8 mouse cellular contexts compared by ENCODE assay signal in genomic region chrX:7878495-7878894, GRCm38 (mm10). TPM values are rescaled to one million over a fixed set of nuclear protein-coding genes. Genes with fewer than 3 reads are reported as not detected.
DNase-seq lines count a peak whose midpoint lies in the region; ATAC-seq and TF ChIP-seq lines count a peak whose summit lies in the region.

No protein-coding gene starts in this region.

- H3K36me3 ChIP-seq in lung, embryonic 14.5 days (ENCODE audit: insufficient read depth): peaks cover 5% of the 10 kb centered on the region; the same call in 1 of the 2 replicates
- H3K36me3 ChIP-seq in MEL (ENCODE audit: control insufficient read depth in 1 of 2, insufficient read depth in 2 of 2, low read length in 2 of 2): peaks cover 2 to 8% of the 10 kb centered on the region in 2 experiments; a peak in 3 of 4 replicates
- peaks cover 21% of the 10 kb centered on the region for H3K36me3 ChIP-seq in heart, embryonic 14.5 days (ENCODE audit: control insufficient read depth, insufficient read depth, low read length)
- H3K36me3 ChIP-seq in liver, embryonic 11.5 days (ENCODE audit: control insufficient read depth, insufficient read depth, low read length): peaks cover 3% of the 10 kb centered on the region; the same call in 1 of the 2 replicates
- 0 out of 2 replicates have a peak, but pooled peaks cover 6% of the 10 kb centered on the region for H3K36me3 ChIP-seq in stomach, embryonic 15.5 days

- ATAC-seq in lung, embryonic 14.5 days (ENCODE audit: insufficient read depth): no peak
- ATAC-seq in heart, embryonic 14.5 days (ENCODE audit: insufficient number of reproducible peaks, insufficient read depth, low FRiP score, low read depth): no peak
- 0 out of 2 replicates have a peak, but pooled peaks have one; percentile 10 for ATAC-seq in liver, embryonic 11.5 days (replicated peaks; ENCODE audit: low FRiP score)
- ATAC-seq in stomach, embryonic 15.5 days (ENCODE audit: insufficient read depth, low FRiP score, low read depth): peak; percentile 16

- DNase-seq in lung, embryonic 14.5 days: no peak
- no peak for DNase-seq in lung, postnatal 14 days
- peak; percentile 61 for DNase-seq in MEL (ENCODE audit: low read depth, low spot score)
- peak; percentile 53 to 61 for DNase-seq in cerebellum, adult 2 months
- no peak for DNase-seq in liver, embryonic 11.5 days (ENCODE audit: low spot score)
- DNase-seq in urinary bladder, adult 2 months (ENCODE audit: low spot score): no peak

- H3K9me3 ChIP-seq in lung, embryonic 14.5 days (ENCODE audit: low read depth, low read length): no peaks in the 10 kb centered on the region
- no peaks in the 10 kb centered on the region for H3K9me3 ChIP-seq in MEL (replicated peaks; ENCODE audit: insufficient read depth, low read length)
- H3K9me3 ChIP-seq in heart, embryonic 14.5 days (ENCODE audit: control insufficient read depth, low read length): no peaks in the 10 kb centered on the region
- H3K9me3 ChIP-seq in liver, embryonic 11.5 days (ENCODE audit: control insufficient read depth, low read length): no peaks in the 10 kb centered on the region
- no peaks in the 10 kb centered on the region for H3K9me3 ChIP-seq in stomach, embryonic 15.5 days

- no peak for TF ChIP-seq RAD21 in MEL (IDR thresholded peaks at IDR 0.05; ENCODE audit: low read depth, low read length)

- H3K4me3 ChIP-seq in lung, embryonic 14.5 days (ENCODE audit: low read depth, low read length): peak overlapping the region; percentile 35
- H3K4me3 ChIP-seq in MEL (ENCODE audit: control insufficient read depth in 1 of 2, insufficient read depth in 1 of 2, low read depth in 2 of 2, low read length in 2 of 2): peak overlapping the region; percentile 63 to 80
- peak overlapping the region; percentile 81 for H3K4me3 ChIP-seq in cerebellum, adult 2 months (replicated peaks; ENCODE audit: insufficient read depth, low read depth, low read length)
- peak overlapping the region; percentile 45 to 49 for H3K4me3 ChIP-seq in heart, embryonic 14.5 days (ENCODE audit: control insufficient read depth in 1 of 2, insufficient read depth in 1 of 2, low read depth in 1 of 2, low read length in 2 of 2)
- peak overlapping the region; percentile 58 for H3K4me3 ChIP-seq in liver, embryonic 11.5 days (ENCODE audit: low read depth, low read length)
- H3K4me3 ChIP-seq in stomach, embryonic 15.5 days (replicated peaks): peak overlapping the region; percentile 46

- no peak overlapping the region for H3K27ac ChIP-seq in lung, embryonic 14.5 days (ENCODE audit: low read depth)
- no peak overlapping the region for H3K27ac ChIP-seq in MEL (ENCODE audit: control insufficient read depth, low read depth, low read length)
- peak overlapping the region; percentile 76 for H3K27ac ChIP-seq in cerebellum, adult 2 months (ENCODE audit: insufficient read depth, low read length)
- H3K27ac ChIP-seq in heart, embryonic 14.5 days (replicated peaks in 1 of 2; ENCODE audit: control insufficient read depth in 1 of 2, insufficient read depth in 1 of 2, low read depth in 2 of 2, low read length in 2 of 2): no peak overlapping the region
- H3K27ac ChIP-seq in liver, embryonic 11.5 days (ENCODE audit: low read depth, low read length): no peak overlapping the region
- no peak overlapping the region for H3K27ac ChIP-seq in stomach, embryonic 15.5 days

- peak in 1 of 2 experiments; percentile 4; a peak in 1 of 4 replicates for TF ChIP-seq POLR2A in MEL (IDR thresholded peaks at IDR 0.05; ENCODE audit: control insufficient read depth in 1 of 2, insufficient read depth in 1 of 2, low read depth in 1 of 2, low read length in 2 of 2, poor library complexity in 1 of 2)
- TF ChIP-seq POLR2A in cerebellum, adult 2 months (IDR thresholded peaks at IDR 0.05; ENCODE audit: borderline replicate concordance, insufficient read depth, low read length): no peak

- H3K4me2 ChIP-seq in lung, embryonic 14.5 days: peak overlapping the region; percentile 69
- H3K4me2 ChIP-seq in heart, embryonic 14.5 days (ENCODE audit: low read length): peak overlapping the region; percentile 85
- H3K4me2 ChIP-seq in liver, embryonic 11.5 days: peak overlapping the region; percentile 96
- peak overlapping the region; percentile 81 for H3K4me2 ChIP-seq in stomach, embryonic 15.5 days

- TF ChIP-seq CTCF in lung, embryonic 14.5 days (IDR thresholded peaks at IDR 0.05; ENCODE audit: low read depth): no peak
- no peak for TF ChIP-seq CTCF in MEL (IDR thresholded peaks at IDR 0.05 in 2 of 3, conservative IDR thresholded peaks at IDR 0.05 in 1 of 3; ENCODE audit: control insufficient read depth in 1 of 3, insufficient read depth in 1 of 3, low read depth in 2 of 3, low read length in 3 of 3, poor library complexity in 1 of 3, severe bottlenecking in 1 of 3)
- TF ChIP-seq CTCF in cerebellum, adult 2 months (IDR thresholded peaks at IDR 0.05; ENCODE audit: borderline replicate concordance, insufficient read depth, low read depth, low read length): no peak

- no peaks in the 10 kb centered on the region for H3K4me1 ChIP-seq in lung, embryonic 14.5 days (ENCODE audit: insufficient read depth)
- peaks cover 5 to 11% of the 10 kb centered on the region in 2 experiments for H3K4me1 ChIP-seq in MEL (ENCODE audit: control insufficient read depth in 1 of 2, insufficient read depth in 2 of 2, low read length in 2 of 2)
- H3K4me1 ChIP-seq in cerebellum, adult 2 months (ENCODE audit: control insufficient read depth, insufficient read depth, low read length): no peaks in the 10 kb centered on the region
- H3K4me1 ChIP-seq in heart, embryonic 14.5 days (ENCODE audit: control insufficient read depth in 2 of 2, insufficient read depth in 2 of 2, low read length in 2 of 2): peaks cover 3 to 7% of the 10 kb centered on the region in 2 experiments; a peak in 2 of 4 replicates
- H3K4me1 ChIP-seq in liver, embryonic 11.5 days (replicated peaks; ENCODE audit: control insufficient read depth, insufficient read depth, low read length): peaks cover 3% of the 10 kb centered on the region; the same call in 1 of the 2 replicates
- H3K4me1 ChIP-seq in stomach, embryonic 15.5 days: no peaks in the 10 kb centered on the region

- no peak for TF ChIP-seq EP300 in MEL (IDR thresholded peaks at IDR 0.05; ENCODE audit: low read depth in 1 of 2, low read length in 2 of 2)

- no peaks in the 10 kb centered on the region for H3K27me3 ChIP-seq in lung, embryonic 14.5 days (ENCODE audit: insufficient read depth, low read length)
- H3K27me3 ChIP-seq in MEL (ENCODE audit: control insufficient read depth in 1 of 2, insufficient read depth in 2 of 2, low read length in 2 of 2): no peaks in the 10 kb centered on the region
- no peaks in the 10 kb centered on the region for H3K27me3 ChIP-seq in cerebellum, adult 2 months (ENCODE audit: control insufficient read depth, insufficient read depth, low read length)
- no peaks in the 10 kb centered on the region for H3K27me3 ChIP-seq in heart, embryonic 14.5 days (ENCODE audit: control insufficient read depth, insufficient read depth, low read length)
- H3K27me3 ChIP-seq in liver, embryonic 11.5 days (replicated peaks; ENCODE audit: control insufficient read depth, insufficient read depth, low read length): no peaks in the 10 kb centered on the region
- no peaks in the 10 kb centered on the region for H3K27me3 ChIP-seq in stomach, embryonic 15.5 days (replicated peaks)

- H3K9ac ChIP-seq in lung, embryonic 14.5 days: no peak overlapping the region; the same call in 1 of the 2 replicates
- peak overlapping the region; percentile 70 for H3K9ac ChIP-seq in MEL (ENCODE audit: control insufficient read depth, low read depth, low read length, poor library complexity, severe bottlenecking)
- H3K9ac ChIP-seq in heart, embryonic 14.5 days (ENCODE audit: low read length): peak overlapping the region; percentile 68
- peak overlapping the region; percentile 53; the same call in 1 of the 2 replicates for H3K9ac ChIP-seq in liver, embryonic 11.5 days (ENCODE audit: low read depth, low read length)
- no peak overlapping the region for H3K9ac ChIP-seq in stomach, embryonic 15.5 days

- WGBS in lung, embryonic 14.5 days: 15% methylated on average over 21 of the region's 21 CpGs
- 9% methylated on average over 21 of the region's 21 CpGs for WGBS in cerebellum, adult 2 months
- 21% methylated on average over 21 of the region's 21 CpGs for WGBS in heart, embryonic 14.5 days
- WGBS in liver, embryonic 11.5 days: 17% methylated on average over 21 of the region's 21 CpGs
- WGBS in stomach, embryonic 15.5 days: 26% methylated on average over 21 of the region's 21 CpGs

- no peaks in the 10 kb centered on the region; the same call in 1 of the 2 replicates for H3K79me2 ChIP-seq in MEL (ENCODE audit: control insufficient read depth, insufficient read depth, low read length, poor library complexity)

RNA-seq across cellular contexts. Expression of gene Pim2, which starts 0.4 kb away (rescaled TPM):
- 6.6 and 6.9 TPM in 2 replicates for polyA plus RNA-seq in lung, embryonic 14.5 days (2014; fragmentation: Nextera tagmentation; extraction: Ambion mirVana)
- 5.9 and 6.4 TPM in 2 replicates for total RNA-seq in MEL (2012; rRNA removed)
- 10 to 100 TPM in 1 of 2 experiments, not detected in 1; 21.7 TPM for polyA plus RNA-seq in MEL (2012; ENCODE audit: insufficient read depth in 1 of 2, insufficient read length in 2 of 2, low read depth in 1 of 2, low replicate concordance in 2 of 2, missing spikeins in 1 of 2)
- 47.9 and 50.5 TPM in 2 replicates for polyA plus RNA-seq in cerebellum, adult 2 months (2012; rRNA removed)
- polyA plus RNA-seq in heart, embryonic 14.5 days (2014; fragmentation: Nextera tagmentation; extraction: Ambion mirVana): 3.8 and 4.9 TPM in 2 replicates
- polyA plus RNA-seq in liver, embryonic 11.5 days (2014; fragmentation: Nextera tagmentation; extraction: Ambion mirVana): 6.8 and 8.5 TPM in 2 replicates
- polyA plus RNA-seq in stomach, embryonic 15.5 days (2015; fragmentation: Nextera tagmentation; extraction: Ambion mirVana): 10.3 and 15.9 TPM in 2 replicates
- polyA plus RNA-seq in urinary bladder, adult 2 months (2012; rRNA removed): 8.8 and 10.8 TPM in 2 replicates

RNA-seq across cellular contexts. Expression of gene Slc35a2, which starts 5.3 kb away (rescaled TPM):
- 13.7 and 15.3 TPM in 2 replicates for polyA plus RNA-seq in lung, embryonic 14.5 days (2014; fragmentation: Nextera tagmentation; extraction: Ambion mirVana)
- 66.7 and 67.0 TPM in 2 replicates for total RNA-seq in MEL (2012; rRNA removed)
- 10 to 100 TPM in 1 of 2 experiments, not detected in 1; 96.0 TPM for polyA plus RNA-seq in MEL (2012; ENCODE audit: insufficient read depth in 1 of 2, insufficient read length in 2 of 2, low read depth in 1 of 2, low replicate concordance in 2 of 2, missing spikeins in 1 of 2)
- 40.6 and 46.8 TPM in 2 replicates for polyA plus RNA-seq in cerebellum, adult 2 months (2012; rRNA removed)
- polyA plus RNA-seq in heart, embryonic 14.5 days (2014; fragmentation: Nextera tagmentation; extraction: Ambion mirVana): 15.2 and 18.3 TPM in 2 replicates
- 12.5 and 14.4 TPM in 2 replicates for polyA plus RNA-seq in liver, embryonic 11.5 days (2014; fragmentation: Nextera tagmentation; extraction: Ambion mirVana)
- polyA plus RNA-seq in stomach, embryonic 15.5 days (2015; fragmentation: Nextera tagmentation; extraction: Ambion mirVana): 39.0 and 39.4 TPM in 2 replicates
- 43.3 and 68.2 TPM in 2 replicates for polyA plus RNA-seq in urinary bladder, adult 2 months (2012; rRNA removed)

RNA-seq across cellular contexts. Expression of gene Pqbp1, which starts 20.6 kb away (rescaled TPM):
- 96.0 and 101 TPM in 2 replicates for polyA plus RNA-seq in lung, embryonic 14.5 days (2014; fragmentation: Nextera tagmentation; extraction: Ambion mirVana)
- 202 and 204 TPM in 2 replicates for total RNA-seq in MEL (2012; rRNA removed)
- 100 to 1,000 TPM in 1 of 2 experiments, not detected in 1; 283 TPM for polyA plus RNA-seq in MEL (2012; ENCODE audit: insufficient read depth in 1 of 2, insufficient read length in 2 of 2, low read depth in 1 of 2, low replicate concordance in 2 of 2, missing spikeins in 1 of 2)
- polyA plus RNA-seq in cerebellum, adult 2 months (2012; rRNA removed): 165 and 174 TPM in 2 replicates
- 61.9 and 65.1 TPM in 2 replicates for polyA plus RNA-seq in heart, embryonic 14.5 days (2014; fragmentation: Nextera tagmentation; extraction: Ambion mirVana)
- 91.5 and 95.3 TPM in 2 replicates for polyA plus RNA-seq in liver, embryonic 11.5 days (2014; fragmentation: Nextera tagmentation; extraction: Ambion mirVana)
- polyA plus RNA-seq in stomach, embryonic 15.5 days (2015; fragmentation: Nextera tagmentation; extraction: Ambion mirVana): 110 and 111 TPM in 2 replicates
- 84.2 and 90.7 TPM in 2 replicates for polyA plus RNA-seq in urinary bladder, adult 2 months (2012; rRNA removed)

RNA-seq across cellular contexts. Expression of gene Timm17b, which starts 20.7 kb away (rescaled TPM):
- 160 and 174 TPM in 2 replicates for polyA plus RNA-seq in lung, embryonic 14.5 days (2014; fragmentation: Nextera tagmentation; extraction: Ambion mirVana)
- 96.5 and 107 TPM in 2 replicates for total RNA-seq in MEL (2012; rRNA removed)
- 100 to 1,000 TPM in 1 of 2 experiments, not detected in 1; 381 TPM for polyA plus RNA-seq in MEL (2012; ENCODE audit: insufficient read depth in 1 of 2, insufficient read length in 2 of 2, low read depth in 1 of 2, low replicate concordance in 2 of 2, missing spikeins in 1 of 2)
- 27.5 TPM in 2 replicates for polyA plus RNA-seq in cerebellum, adult 2 months (2012; rRNA removed)
- 132 and 159 TPM in 2 replicates for polyA plus RNA-seq in heart, embryonic 14.5 days (2014; fragmentation: Nextera tagmentation; extraction: Ambion mirVana)
- 153 and 156 TPM in 2 replicates for polyA plus RNA-seq in liver, embryonic 11.5 days (2014; fragmentation: Nextera tagmentation; extraction: Ambion mirVana)
- 141 and 148 TPM in 2 replicates for polyA plus RNA-seq in stomach, embryonic 15.5 days (2015; fragmentation: Nextera tagmentation; extraction: Ambion mirVana)
- 22.2 and 23.7 TPM in 2 replicates for polyA plus RNA-seq in urinary bladder, adult 2 months (2012; rRNA removed)

RNA-seq across cellular contexts. Expression of gene Gm10491, which starts 29.1 kb away (rescaled TPM):
- not detected in 2 replicates for polyA plus RNA-seq in lung, embryonic 14.5 days (2014; fragmentation: Nextera tagmentation; extraction: Ambion mirVana)
- total RNA-seq in MEL (2012; rRNA removed): not detected in 2 replicates
- not detected for polyA plus RNA-seq in MEL (2012; ENCODE audit: insufficient read depth in 1 of 2, insufficient read length in 2 of 2, low read depth in 1 of 2, low replicate concordance in 2 of 2, missing spikeins in 1 of 2)
- not detected in 2 replicates for polyA plus RNA-seq in cerebellum, adult 2 months (2012; rRNA removed)
- polyA plus RNA-seq in heart, embryonic 14.5 days (2014; fragmentation: Nextera tagmentation; extraction: Ambion mirVana): not detected in 2 replicates
- not detected in 2 replicates for polyA plus RNA-seq in liver, embryonic 11.5 days (2014; fragmentation: Nextera tagmentation; extraction: Ambion mirVana)
- polyA plus RNA-seq in stomach, embryonic 15.5 days (2015; fragmentation: Nextera tagmentation; extraction: Ambion mirVana): not detected in 2 replicates
- polyA plus RNA-seq in urinary bladder, adult 2 months (2012; rRNA removed): not detected in 2 replicates

Comparison
In these comparisons a context has a peak if more than half of its experiments do, and no peak if none do; other contexts are left out.
1. ATAC-seq: peak in liver, embryonic 11.5 days (single experiment) and stomach, embryonic 15.5 days (single experiment); none in lung, embryonic 14.5 days (single experiment) and heart, embryonic 14.5 days (single experiment).
2. DNase-seq: peak in MEL (single experiment) and cerebellum, adult 2 months (2 of 2); none in lung, embryonic 14.5 days (single experiment), lung, postnatal 14 days (single experiment), liver, embryonic 11.5 days (single experiment) and urinary bladder, adult 2 months (single experiment).
3. H3K9ac ChIP-seq: peak in MEL (single experiment), heart, embryonic 14.5 days (single experiment) and liver, embryonic 11.5 days (single experiment); none in lung, embryonic 14.5 days (single experiment) and stomach, embryonic 15.5 days (single experiment).
4. Peak in every context shown above with its lines, with median percentiles within 50 percentile points of each other: H3K4me2 ChIP-seq and H3K4me3 ChIP-seq.